Mouse (Mus musculus) frontal cortex, postnatal 25 days (tissue): Measurements from ENCODE around the gene Zfp423.

Experiments used
- DNase-seq, 2 experiments: peaks; one replicate each; pipeline ENCODE4 v3.0.0; 2022; ENCODE audit warnings: low spot score in 2 of 2

Gene Zfp423

GRCm38 (mm10) chr8:87836866-87837265 lies 122.5 kb downstream of the Zfp423 start:
- DNase-seq, result peak; percentile 39

DNA sequence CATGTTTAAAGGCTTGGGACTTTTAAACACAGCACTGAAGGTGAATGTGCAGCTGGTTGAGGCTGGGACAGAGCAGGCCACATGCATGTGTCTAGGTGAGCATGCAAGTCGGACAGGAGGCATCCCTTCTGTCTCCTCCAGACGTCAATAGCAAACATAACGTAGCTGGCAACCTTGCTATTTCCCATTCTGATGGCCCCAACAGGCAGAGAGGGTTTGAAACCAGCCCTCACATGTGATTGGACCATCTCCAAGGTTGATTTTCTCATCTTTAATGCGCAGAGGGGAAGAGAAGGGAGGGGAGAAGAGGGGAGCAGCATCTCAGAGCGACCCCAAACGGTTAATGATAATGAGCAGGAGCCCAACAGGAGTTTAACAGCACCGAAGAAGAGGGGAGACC lies 123.5 kb downstream of the Zfp423 start:
- no peak for DNase-seq

GRCm38 (mm10) chr8:87835411-87835821 lies 124.0 kb downstream of the Zfp423 start:
- no peak for DNase-seq

DNA sequence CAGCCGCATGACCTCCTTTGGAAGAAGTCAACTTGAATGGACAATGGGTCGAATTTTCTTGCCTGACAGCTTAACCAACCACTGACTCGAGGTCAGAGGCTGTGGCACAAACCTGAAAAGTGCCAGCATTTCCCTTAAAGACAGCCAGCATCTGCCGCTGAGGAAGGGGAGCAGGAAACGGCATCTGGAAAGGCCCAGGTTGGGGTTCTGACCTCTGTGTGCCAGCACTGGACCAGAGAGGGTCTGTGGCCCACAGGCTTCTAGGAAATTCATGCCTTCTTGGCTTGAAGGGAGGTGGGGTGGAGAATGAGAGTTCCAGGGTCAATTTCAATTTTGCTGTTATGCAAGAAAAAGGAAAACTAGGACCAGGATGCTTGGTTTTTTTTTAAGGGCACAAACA lies 124.7 kb downstream of the Zfp423 start:
- no peak for DNase-seq

DNA sequence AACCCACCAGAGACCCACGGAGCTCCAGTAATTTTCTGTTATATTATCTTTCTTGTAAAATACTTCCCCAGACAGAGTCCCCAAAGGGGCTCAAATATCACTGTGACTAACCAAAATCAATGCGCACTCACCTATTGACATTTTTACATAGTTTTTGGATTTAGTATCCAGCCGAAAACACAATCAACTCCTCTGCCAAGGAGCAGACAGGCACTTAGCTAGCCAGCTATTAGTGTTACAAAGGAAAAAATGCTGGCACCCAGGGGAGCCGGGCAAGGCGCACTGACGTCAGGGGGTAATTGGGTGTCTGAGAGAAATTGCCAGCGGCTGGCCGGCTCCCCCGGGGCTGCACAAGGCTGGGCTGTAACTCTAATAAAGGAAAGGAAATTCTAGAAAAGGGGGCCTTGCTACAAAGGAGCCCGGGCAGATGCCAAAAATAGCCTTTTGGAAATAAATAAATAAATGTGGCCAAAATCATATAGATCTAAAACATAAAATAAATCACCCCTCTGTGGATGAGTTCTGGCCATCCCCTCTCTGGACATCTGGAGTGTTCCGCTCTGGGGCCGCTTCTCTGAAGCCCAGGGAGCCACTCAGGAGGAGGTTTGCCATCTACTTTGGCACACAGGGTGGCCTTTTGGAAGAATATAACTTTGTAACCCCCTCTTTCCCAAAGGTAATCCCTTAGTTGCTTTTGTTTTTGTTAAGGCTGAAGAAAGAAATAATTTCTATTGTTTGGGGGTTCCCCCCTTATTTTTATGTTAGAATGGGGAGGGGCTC lies 125.4 kb downstream of the Zfp423 start:
- no peak for DNase-seq

- DNase-seq, result no peak
Observed at GRCm38 (mm10) chr8:87833339-87833738, 126.1 kb downstream of the Zfp423 start.

DNA sequence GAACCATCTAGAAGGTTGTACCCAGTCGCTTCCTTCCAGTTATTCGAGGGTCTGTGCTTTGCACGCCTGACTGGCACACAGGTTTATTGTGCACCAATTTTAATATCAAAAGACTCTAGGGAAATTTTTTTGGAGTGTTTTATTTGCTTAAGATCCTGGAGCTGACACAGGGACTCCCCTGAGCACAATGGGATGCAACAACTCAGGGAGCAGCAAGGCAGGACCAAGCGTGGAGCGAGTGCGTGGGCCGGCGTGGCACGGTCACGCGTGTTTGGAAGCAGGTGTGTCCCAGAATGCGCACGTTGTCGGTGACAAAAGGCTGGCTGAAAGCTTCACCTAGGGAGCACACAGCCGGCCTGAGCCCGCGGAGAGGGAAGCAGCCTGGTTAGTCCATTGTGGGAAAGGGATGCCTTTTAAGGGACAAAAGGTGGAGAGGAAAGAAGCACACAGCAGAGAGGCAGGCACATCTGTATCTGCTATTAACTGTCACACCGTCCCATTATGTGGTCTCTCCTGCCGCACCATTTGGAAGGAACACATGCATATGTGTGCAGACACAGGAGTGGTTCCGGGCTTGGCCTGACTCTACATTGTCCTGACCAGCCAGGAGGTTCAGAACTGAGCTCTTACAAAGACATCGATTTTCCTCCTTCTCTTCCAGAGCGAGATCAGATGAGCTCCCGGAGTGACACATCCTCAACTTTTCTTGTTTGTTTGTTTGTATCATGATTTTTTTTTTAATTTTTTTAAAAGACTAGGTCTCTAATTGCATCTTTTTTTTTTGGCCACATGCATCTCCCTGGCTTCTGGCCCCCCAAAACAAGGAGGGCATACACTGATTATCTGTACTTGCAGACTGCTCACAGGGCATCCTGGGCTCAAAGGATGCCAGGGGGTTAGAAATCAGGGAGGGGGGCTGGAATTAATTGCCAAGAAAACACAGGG lies 126.7 kb downstream of the Zfp423 start:
- DNase-seq, result no peak

- no peak for DNase-seq
Observed at GRCm38 (mm10) chr8:87831567-87831966, 127.8 kb downstream of the Zfp423 start.

DNA sequence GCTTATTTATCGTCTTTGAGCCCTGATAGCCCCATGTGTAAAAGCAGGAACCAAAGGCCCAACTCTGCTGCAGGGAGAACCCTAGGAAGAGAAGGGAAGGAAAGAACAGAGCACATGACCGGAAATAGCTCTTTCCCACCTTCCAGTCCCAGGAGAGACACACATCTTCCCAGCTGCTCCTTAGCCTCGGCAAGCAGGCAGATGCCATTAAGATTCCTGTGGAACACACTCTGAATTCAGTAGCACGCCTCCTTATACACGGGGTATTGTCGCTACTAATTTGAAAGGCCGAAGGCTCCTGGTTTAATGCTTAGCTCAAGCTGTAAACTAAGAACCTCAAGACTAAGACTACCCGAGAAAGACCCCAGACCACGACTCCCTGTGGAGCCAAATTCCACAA lies 128.3 kb downstream of the Zfp423 start:
- DNase-seq, result no peak

GRCm38 (mm10) chr8:87830200-87830599 lies 129.2 kb downstream of the Zfp423 start:
- DNase-seq, result no peak

- DNase-seq, result no peak
Observed at GRCm38 (mm10) chr8:87826013-87826660, 133.3 kb downstream of the Zfp423 start.

DNA sequence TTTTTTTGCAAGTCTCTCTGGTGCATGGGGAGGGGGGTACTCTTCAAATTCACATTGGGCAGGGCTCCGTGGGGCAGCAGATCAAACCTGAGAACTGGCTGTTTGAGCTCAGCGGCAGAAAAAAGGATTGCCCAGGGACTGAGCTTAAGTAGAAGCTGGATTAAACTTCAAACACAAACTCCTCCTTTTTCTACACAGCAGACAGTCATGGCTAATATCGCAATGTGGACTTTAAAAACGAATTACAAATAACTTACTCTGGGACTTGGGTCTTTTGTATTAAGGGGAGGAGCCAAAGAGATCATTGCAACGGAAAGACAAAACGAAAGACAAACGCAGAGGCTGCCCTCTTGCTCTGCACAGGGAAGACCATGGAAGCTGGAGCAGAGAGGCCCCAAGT lies 136.2 kb downstream of the Zfp423 start:
- no peak for DNase-seq

DNA sequence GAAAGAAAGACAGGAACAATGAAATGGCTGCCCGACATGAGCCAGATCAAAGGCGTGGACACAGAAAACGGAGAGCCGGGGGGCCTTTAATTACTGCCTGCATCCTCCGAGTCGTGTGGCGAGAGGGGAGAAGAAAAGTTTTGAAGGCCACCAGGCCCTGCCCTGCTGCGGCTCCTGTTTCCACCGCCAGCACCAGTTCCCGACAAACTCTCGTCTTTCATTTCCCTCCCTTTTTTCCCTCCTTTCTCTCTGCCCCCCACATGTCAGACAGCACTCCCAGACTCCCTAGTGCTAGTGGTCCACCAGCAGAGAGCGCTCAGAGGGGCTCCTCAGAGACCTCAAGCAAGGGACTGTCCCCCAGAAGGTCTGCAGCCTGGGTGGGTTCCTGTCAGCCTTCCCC lies 136.7 kb downstream of the Zfp423 start:
- DNase-seq, result no peak

DNA sequence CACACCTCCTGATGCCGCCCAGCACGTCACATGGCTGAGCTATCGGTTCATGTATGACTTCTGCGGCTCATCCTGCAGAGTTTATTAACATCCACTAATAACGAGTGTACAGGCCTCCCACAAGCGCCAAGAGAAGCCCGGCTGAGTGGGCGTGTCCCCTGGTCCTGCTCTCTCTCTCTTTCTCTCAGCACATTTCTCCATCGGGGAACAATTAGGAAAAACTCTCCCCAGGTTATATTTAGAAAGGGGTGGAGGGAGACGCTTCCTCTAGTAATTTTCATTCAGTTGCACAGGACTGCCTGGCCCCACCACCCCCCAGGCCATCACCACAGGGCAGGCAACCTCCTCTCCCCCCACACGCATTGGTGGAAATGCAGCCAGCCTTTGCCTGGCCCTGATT lies 137.2 kb downstream of the Zfp423 start:
- no peak for DNase-seq

- DNase-seq, result no peak
Observed at GRCm38 (mm10) chr8:87821655-87822054, 137.7 kb downstream of the Zfp423 start.

DNA sequence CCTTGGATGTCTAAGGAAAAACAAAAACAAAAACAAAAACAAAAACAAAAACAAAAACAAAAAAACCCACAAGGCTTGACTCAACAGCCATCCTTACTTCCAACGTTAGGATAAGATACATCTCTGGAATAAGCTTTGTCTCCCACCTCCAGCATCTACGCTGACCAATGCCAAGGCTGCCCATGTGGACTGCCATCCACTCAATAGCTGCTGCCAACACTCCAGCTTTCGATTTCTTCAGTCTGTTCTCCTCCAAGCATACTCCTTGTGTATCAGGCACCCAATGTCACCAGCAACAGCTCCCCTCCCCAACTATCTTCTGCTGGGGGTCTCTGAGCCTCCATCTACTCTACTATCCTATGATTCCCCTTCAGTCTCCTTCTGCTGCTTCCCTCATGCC lies 140.1 kb downstream of the Zfp423 start:
- DNase-seq, result no peak

- no peak for DNase-seq
Observed at GRCm38 (mm10) chr8:87818506-87818905, 140.9 kb downstream of the Zfp423 start.

DNA sequence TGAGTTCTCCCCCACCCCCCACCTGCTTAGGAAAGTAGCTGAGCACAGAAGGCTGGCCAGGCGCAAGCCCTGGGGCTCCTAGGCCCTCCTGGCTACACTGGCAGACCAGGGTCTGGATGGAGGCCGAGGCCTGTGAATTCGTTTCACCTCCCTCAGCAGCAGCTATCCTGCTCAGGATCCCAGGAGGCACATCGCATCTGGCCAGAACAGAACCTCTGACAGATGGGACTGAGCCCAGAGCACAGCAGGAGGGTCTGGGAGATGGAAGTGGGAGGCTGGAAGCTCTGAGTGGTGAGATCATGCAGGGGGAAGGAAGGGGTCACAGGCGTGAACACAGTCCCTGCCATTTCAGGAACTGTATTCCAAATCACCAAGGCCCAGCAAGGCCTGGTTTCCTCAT lies 143.3 kb downstream of the Zfp423 start:
- no peak for DNase-seq

GRCm38 (mm10) chr8:87812661-87813060 lies 146.7 kb downstream of the Zfp423 start:
- DNase-seq, result no peak

DNA sequence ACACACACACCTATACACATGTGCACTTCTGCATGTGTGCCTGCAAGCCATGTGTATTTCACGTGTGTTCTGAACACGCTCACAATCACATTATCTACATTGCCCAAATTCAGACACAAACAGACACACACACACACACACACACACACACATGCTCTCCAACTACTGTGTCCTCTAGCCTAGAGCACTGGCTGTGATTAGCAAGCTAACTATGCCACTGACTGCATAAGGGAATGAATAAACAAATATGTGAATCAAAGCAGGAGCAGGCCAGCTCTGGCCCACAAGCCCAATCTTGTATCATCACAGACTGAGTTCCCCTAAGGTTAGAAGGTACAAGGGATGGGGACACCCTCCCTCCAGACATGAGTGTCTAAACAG lies 147.3 kb downstream of the Zfp423 start:
- DNase-seq, result no peak

GRCm38 (mm10) chr8:87811399-87812068 lies 147.9 kb downstream of the Zfp423 start:
- peak; percentile 36 to 40 for DNase-seq

DNA sequence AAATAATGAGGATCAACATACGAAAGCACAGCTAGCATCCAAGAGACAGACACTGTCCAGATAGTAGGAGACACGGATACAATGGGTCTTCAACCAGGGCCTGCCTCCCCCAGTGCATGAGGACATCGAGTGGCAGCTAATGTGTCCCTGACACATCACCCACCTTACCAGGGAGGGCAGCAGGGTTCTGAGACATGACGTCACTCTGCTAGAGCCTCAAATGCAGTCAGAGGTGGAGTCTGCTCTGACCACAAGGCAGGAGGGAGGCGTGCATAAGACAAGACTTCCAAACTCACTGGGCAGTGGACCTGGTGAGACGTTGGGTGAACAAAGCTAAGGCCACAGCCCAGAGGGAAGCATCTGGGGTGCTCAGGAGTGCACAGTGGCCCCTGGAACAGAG lies 148.6 kb downstream of the Zfp423 start:
- DNase-seq, result no peak
